In genomic region chr9:67039867-67040266, GRCm38 (mm10) we compare ENCODE assay signal across 12 mouse cellular contexts. TPM values are rescaled to one million over a fixed set of nuclear protein-coding genes. Genes with fewer than 3 reads are reported as not detected.
DNase-seq lines count a peak whose midpoint lies in the region; ATAC-seq lines count a peak whose summit lies in the region.
"Had no signal": no experiment of that assay in that cellular context is flagged by ENCODE, and none has a peak within 500 bp of the region (broad histone marks: within the 10 kb centered on the region; RNA-seq: fewer than 3 reads in every experiment).

No protein-coding gene starts in this region.

- WGBS in hindbrain, embryonic 12.5 days = 42% methylated on average over 10 of the region's 10 CpGs
- WGBS in hindbrain, embryonic 16.5 days = 40% methylated on average over 10 of the region's 10 CpGs
- WGBS in embryonic facial prominence, embryonic 10.5 days = 73% methylated on average over 10 of the region's 10 CpGs
- WGBS in liver, embryonic 13.5 days (ENCODE audit: insufficient replicate concordance) = 41% methylated on average over 10 of the region's 10 CpGs

- no peak for ATAC-seq in hindbrain, embryonic 12.5 days (ENCODE audit: low FRiP score)
- ATAC-seq in hindbrain, embryonic 16.5 days = no peak
- ATAC-seq in liver, embryonic 13.5 days (ENCODE audit: low read depth) = no peak

- peaks cover 14% of the 10 kb centered on the region for H3K36me3 ChIP-seq in hindbrain, embryonic 12.5 days
- H3K36me3 ChIP-seq in hindbrain, embryonic 16.5 days (ENCODE audit: control insufficient read depth, insufficient read depth, low read length) = peaks cover 10% of the 10 kb centered on the region
- H3K36me3 ChIP-seq in embryonic facial prominence, embryonic 10.5 days (replicated peaks) = peaks cover 51% of the 10 kb centered on the region
- peaks cover 31% of the 10 kb centered on the region for H3K36me3 ChIP-seq in liver, embryonic 13.5 days

- H3K27ac ChIP-seq in hindbrain, embryonic 12.5 days = no peak overlapping the region
- H3K27ac ChIP-seq in hindbrain, embryonic 16.5 days (ENCODE audit: low read depth, low read length) = no peak overlapping the region
- H3K27ac ChIP-seq in embryonic facial prominence, embryonic 10.5 days (replicated peaks) = peak overlapping the region; percentile 25
- H3K27ac ChIP-seq in liver, embryonic 13.5 days = peak overlapping the region; percentile 99

- peak overlapping the region; percentile 20; the same call in 1 of the 2 replicates for H3K4me2 ChIP-seq in hindbrain, embryonic 12.5 days (replicated peaks)
- H3K4me2 ChIP-seq in hindbrain, embryonic 16.5 days (ENCODE audit: low read length) = no peak overlapping the region
- peak overlapping the region; percentile 78 for H3K4me2 ChIP-seq in liver, embryonic 13.5 days

- no peaks in the 10 kb centered on the region for H3K27me3 ChIP-seq in hindbrain, embryonic 12.5 days
- no peaks in the 10 kb centered on the region for H3K27me3 ChIP-seq in hindbrain, embryonic 16.5 days (replicated peaks; ENCODE audit: control insufficient read depth, insufficient read depth, low read length)
- H3K27me3 ChIP-seq in embryonic facial prominence, embryonic 10.5 days (replicated peaks; ENCODE audit: low read depth, poor library complexity, severe bottlenecking) = no peaks in the 10 kb centered on the region
- peaks cover 4% of the 10 kb centered on the region; the same call in 1 of the 2 replicates for H3K27me3 ChIP-seq in liver, embryonic 13.5 days

- peak; percentile 22 for DNase-seq in embryo, embryonic 10.5 days (ENCODE audit: low spot score)
- DNase-seq in embryo, embryonic 9.5 days (ENCODE audit: extremely low spot score) = no peak
- DNase-seq in embryonic facial prominence, embryonic 10.5 days (ENCODE audit: low spot score) = no peak
- DNase-seq in liver, embryonic 13.5 days = no peak
- DNase-seq in cerebellum, adult 9-10 months = no peak
- DNase-seq in kidney, adult 8-10 months = no peak
- DNase-seq: adrenal gland, postnatal 10 days; cerebellum, adult 8-10 months; right cerebral cortex, postnatal 25 days had no signal

- no peak overlapping the region for H3K9ac ChIP-seq in hindbrain, embryonic 12.5 days
- H3K9ac ChIP-seq in hindbrain, embryonic 16.5 days (ENCODE audit: low read depth, low read length) = no peak overlapping the region
- H3K9ac ChIP-seq in liver, embryonic 13.5 days = peak overlapping the region; percentile 96

- no peak overlapping the region for H3K4me3 ChIP-seq in hindbrain, embryonic 12.5 days
- H3K4me3 ChIP-seq in hindbrain, embryonic 16.5 days (ENCODE audit: low read length) = no peak overlapping the region
- no peak overlapping the region; the same call in 1 of the 2 replicates for H3K4me3 ChIP-seq in embryonic facial prominence, embryonic 10.5 days
- peak overlapping the region; percentile 95 for H3K4me3 ChIP-seq in liver, embryonic 13.5 days (replicated peaks)
- H3K4me3 ChIP-seq: layer of hippocampus, adult 2 months had no signal

- H3K4me1 ChIP-seq in hindbrain, embryonic 12.5 days = peaks cover 37% of the 10 kb centered on the region
- H3K4me1 ChIP-seq in hindbrain, embryonic 16.5 days (ENCODE audit: control insufficient read depth, insufficient read depth, low read depth, low read length) = peaks cover 37% of the 10 kb centered on the region
- peaks cover 72% of the 10 kb centered on the region for H3K4me1 ChIP-seq in embryonic facial prominence, embryonic 10.5 days
- peaks cover 73% of the 10 kb centered on the region for H3K4me1 ChIP-seq in liver, embryonic 13.5 days (replicated peaks)

- H3K9me3 ChIP-seq in hindbrain, embryonic 12.5 days (replicated peaks) = peaks cover 4% of the 10 kb centered on the region
- H3K9me3 ChIP-seq in hindbrain, embryonic 16.5 days (ENCODE audit: control insufficient read depth, low read length) = peaks cover 1% of the 10 kb centered on the region
- H3K9me3 ChIP-seq in embryonic facial prominence, embryonic 10.5 days = peaks cover 6% of the 10 kb centered on the region
- H3K9me3 ChIP-seq in liver, embryonic 13.5 days (replicated peaks) = peaks cover 8% of the 10 kb centered on the region

RNA-seq across cellular contexts. Expression of gene Tpm1, which starts 9.3 kb away (rescaled TPM):
- 396 and 527 TPM in 2 replicates for polyA plus RNA-seq in hindbrain, embryonic 12.5 days (2016; fragmentation: Nextera tagmentation; extraction: Ambion mirVana)
- 187 and 214 TPM in 2 replicates for polyA plus RNA-seq in hindbrain, embryonic 16.5 days (2015; fragmentation: Nextera tagmentation; extraction: Ambion mirVana)
- 331 and 369 TPM in 2 replicates for polyA plus RNA-seq in embryonic facial prominence, embryonic 10.5 days (2016; fragmentation: Nextera tagmentation; extraction: Ambion mirVana)
- polyA plus RNA-seq in liver, embryonic 13.5 days (2015; fragmentation: Nextera tagmentation; extraction: Ambion mirVana) = 168 and 198 TPM in 2 replicates

Comparison
In these comparisons a context has a peak if more than half of its experiments do, and no peak if none do; other contexts are left out.
1. H3K27ac ChIP-seq: peak in embryonic facial prominence, embryonic 10.5 days (single experiment) and liver, embryonic 13.5 days (single experiment); none in hindbrain, embryonic 12.5 days (single experiment) and hindbrain, embryonic 16.5 days (single experiment).